Mouse (Mus musculus) heart, postnatal 0 days (tissue): Measurements from ENCODE around the gene Creb5.

ENCODE experiments used
- CTCF ChIP-seq: IDR thresholded peaks from 2 replicates; pipeline ENCODE4 v1.5.1; 2016; ENCODE audit warnings: antibody characterized with exemption, control low read depth, low read depth
- EP300 ChIP-seq: IDR thresholded peaks from 2 replicates; pipeline ENCODE4 v1.6.1; 2016; ENCODE audit warnings: antibody characterized with exemption, low read depth

- TF ChIP-seq CTCF (no peak), EP300 (no peak)
These were observed 451.1 kb downstream of the Creb5 start for GRCm38 (mm10) chr6:53738206-53738605.
